Mouse (Mus musculus) MEL (cell line): ENCODE results near the gene L1cam. TPM values are rescaled to one million over a fixed set of nuclear protein-coding genes. Genes with fewer than 3 reads are reported as not detected.

Experiments used
- DNase-seq: peaks from one replicate; pipeline ENCODE4 v3.0.0; 2011; ENCODE audit warnings: low read depth, low spot score
- H3K27ac ChIP-seq: 2 replicates; pipeline ENCODE4 v1.5.1; 2012; ENCODE audit warnings: low read depth, mild to moderate bottlenecking, control low read depth, low read length, moderate library complexity; ENCODE audit not compliant: control insufficient read depth
- H3K27me3 ChIP-seq, 2 experiments: fragments of 150-350 bp in 1 of 2; sonication (generic) in 1 of 2; 2 replicates each; pipeline ENCODE4 v1.6.1; 2012; ENCODE audit warnings: low read length in 2 of 2, mild to moderate bottlenecking in 2 of 2, improper control_type of control experiment in 1 of 2, moderate library complexity in 1 of 2; ENCODE audit not compliant: insufficient read depth in 2 of 2, control insufficient read depth in 1 of 2
- H3K36me3 ChIP-seq, 2 experiments: 2 replicates each; pipeline ENCODE4 v1.6.1; 2012 to 2014; ENCODE audit warnings: low read length in 2 of 2, improper control_type of control experiment in 1 of 2, inconsistent platforms in 1 of 2, mild to moderate bottlenecking in 1 of 2; ENCODE audit not compliant: insufficient read depth in 2 of 2, control insufficient read depth in 1 of 2
- H3K4me1 ChIP-seq, 2 experiments: fragments of 150-350 bp in 1 of 2; sonication (generic) in 1 of 2; 2 replicates each; pipeline ENCODE4 v1.6.1; 2012; ENCODE audit warnings: low read length in 2 of 2, improper control_type of control experiment in 1 of 2, mild to moderate bottlenecking in 1 of 2; ENCODE audit not compliant: insufficient read depth in 2 of 2, control insufficient read depth in 1 of 2
- H3K4me3 ChIP-seq, 2 experiments: fragments of 150-350 bp in 1 of 2; sonication (generic) in 1 of 2; 2 replicates each; pipeline ENCODE4 v1.5.1; 2012; ENCODE audit warnings: low read depth in 2 of 2, low read length in 2 of 2, mild to moderate bottlenecking in 2 of 2, moderate library complexity in 2 of 2, control low read depth in 1 of 2, improper control_type of control experiment in 1 of 2; ENCODE audit not compliant: control insufficient read depth in 1 of 2, insufficient read depth in 1 of 2
- H3K79me2 ChIP-seq: 2 replicates; pipeline ENCODE4 v1.6.1; 2012; ENCODE audit warnings: mild to moderate bottlenecking, low read length, moderate library complexity; ENCODE audit not compliant: control insufficient read depth, poor library complexity, insufficient read depth
- H3K9ac ChIP-seq: 2 replicates; pipeline ENCODE4 v1.6.1; 2012; ENCODE audit warnings: low read depth, mild to moderate bottlenecking, control low read depth, low read length, moderate library complexity; ENCODE audit not compliant: control insufficient read depth, poor library complexity, severe bottlenecking
- H3K9me3 ChIP-seq: fragments of 150-350 bp; sonication (generic); replicated peaks from 2 replicates; pipeline ENCODE4 v1.6.1; 2012; ENCODE audit warnings: mild to moderate bottlenecking, low read length, improper control_type of control experiment, moderate library complexity; ENCODE audit not compliant: insufficient read depth
- BHLHE40 ChIP-seq: IDR thresholded peaks from 2 replicates; pipeline ENCODE4 v1.6.1; 2012; ENCODE audit warnings: low read depth, mild to moderate bottlenecking, inconsistent platforms, low read length, improper control_type of control experiment, borderline replicate concordance
- CHD1 ChIP-seq: IDR thresholded peaks from 2 replicates; pipeline ENCODE4 v1.6.1; 2012; ENCODE audit warnings: low read depth, mild to moderate bottlenecking, inconsistent platforms, low read length, improper control_type of control experiment
- CHD2 ChIP-seq: IDR thresholded peaks from 2 replicates; pipeline ENCODE4 v1.6.1; 2011; ENCODE audit warnings: low read length, improper control_type of control experiment
- CTCF ChIP-seq, 3 experiments: IDR thresholded peaks in 2 of 3; conservative IDR thresholded peaks in 1 of 3; 2 replicates each; pipeline ENCODE4 v1.5.1; 2011 to 2012; ENCODE audit warnings: low read length in 3 of 3, low read depth in 2 of 3, mild to moderate bottlenecking in 2 of 3, improper control_type of control experiment in 1 of 3, inconsistent platforms in 1 of 3, mixed read lengths in 1 of 3, moderate library complexity in 1 of 3; ENCODE audit not compliant: control insufficient read depth in 1 of 3, insufficient read depth in 1 of 3, poor library complexity in 1 of 3, severe bottlenecking in 1 of 3
- EP300 ChIP-seq, 2 experiments: IDR thresholded peaks; 2 replicates each; pipeline ENCODE4 v1.6.1; 2011; ENCODE audit warnings: improper control_type of control experiment in 2 of 2, low read length in 2 of 2, low read depth in 1 of 2, mild to moderate bottlenecking in 1 of 2
- KAT2A ChIP-seq: conservative IDR thresholded peaks from 2 replicates; pipeline ENCODE4 v1.6.1; 2012; ENCODE audit warnings: low read depth, low read length, improper control_type of control experiment, inconsistent platforms
- MAX ChIP-seq: IDR thresholded peaks from 2 replicates; pipeline ENCODE4 v1.6.1; 2011; ENCODE audit warnings: low read length, improper control_type of control experiment
- MAZ ChIP-seq: IDR thresholded peaks from 2 replicates; pipeline ENCODE4 v1.6.1; 2012; ENCODE audit warnings: low read depth, mild to moderate bottlenecking, inconsistent platforms, low read length, improper control_type of control experiment
- MYB ChIP-seq: IDR thresholded peaks from 2 replicates; pipeline ENCODE4 v1.6.1; 2011; ENCODE audit warnings: mild to moderate bottlenecking, low read depth, low read length, improper control_type of control experiment
- NELFE ChIP-seq: IDR thresholded peaks from 2 replicates; pipeline ENCODE4 v1.6.1; 2011; ENCODE audit warnings: low read depth, low read length, improper control_type of control experiment
- NRF1 ChIP-seq: IDR thresholded peaks from 2 replicates; pipeline ENCODE4 v1.6.1; 2014; ENCODE audit warnings: low read depth, mild to moderate bottlenecking, inconsistent platforms, low read length, improper control_type of control experiment, moderate library complexity; ENCODE audit not compliant: poor library complexity, insufficient read depth, severe bottlenecking
- POLR2A ChIP-seq, 2 experiments: IDR thresholded peaks; 2 replicates each; pipeline ENCODE4 v1.6.1; 2011 to 2012; ENCODE audit warnings: low read length in 2 of 2, mild to moderate bottlenecking in 2 of 2, control low read depth in 1 of 2, improper control_type of control experiment in 1 of 2, low read depth in 1 of 2, moderate library complexity in 1 of 2; ENCODE audit not compliant: control insufficient read depth in 1 of 2, insufficient read depth in 1 of 2, poor library complexity in 1 of 2
- POLR2AphosphoS2 ChIP-seq: IDR thresholded peaks from 2 replicates; pipeline ENCODE4 v1.6.1; 2011; ENCODE audit warnings: low read length, improper control_type of control experiment
- RAD21 ChIP-seq: IDR thresholded peaks from 2 replicates; pipeline ENCODE4 v1.6.1; 2011; ENCODE audit warnings: mild to moderate bottlenecking, low read depth, low read length, improper control_type of control experiment
- TAL1 ChIP-seq: IDR thresholded peaks from 2 replicates; pipeline ENCODE4 v1.6.1; 2012; ENCODE audit warnings: mild to moderate bottlenecking, inconsistent platforms, low read length, moderate library complexity, mixed read lengths
- TBP ChIP-seq: IDR thresholded peaks from 2 replicates; pipeline ENCODE4 v1.8.0; 2011; ENCODE audit warnings: low read depth, low read length, improper control_type of control experiment
- TCF12 ChIP-seq: IDR thresholded peaks from 2 replicates; pipeline ENCODE4 v1.6.1; 2014; ENCODE audit warnings: low read depth, mild to moderate bottlenecking, inconsistent platforms, low read length, improper control_type of control experiment, moderate library complexity
- UBTF ChIP-seq: IDR thresholded peaks from 2 replicates; pipeline ENCODE4 v1.6.1; 2012; ENCODE audit warnings: low read depth, mild to moderate bottlenecking, inconsistent platforms, low read length, improper control_type of control experiment, moderate library complexity, borderline replicate concordance; ENCODE audit not compliant: insufficient read depth
- USF2 ChIP-seq, 2 experiments: IDR thresholded peaks; 2 replicates each; pipeline ENCODE4 v1.6.1; 2011 to 2012; ENCODE audit warnings: improper control_type of control experiment in 2 of 2, low read length in 2 of 2, borderline replicate concordance in 1 of 2, inconsistent platforms in 1 of 2, low read depth in 1 of 2, mild to moderate bottlenecking in 1 of 2; ENCODE audit not compliant: insufficient read depth in 1 of 2
- ZC3H11A ChIP-seq: IDR thresholded peaks from 2 replicates; pipeline ENCODE4 v1.6.1; 2012; ENCODE audit warnings: low read depth, mild to moderate bottlenecking, inconsistent platforms, low read length, improper control_type of control experiment
- ZMIZ1 ChIP-seq: IDR thresholded peaks from 2 replicates; pipeline ENCODE4 v1.6.1; 2012; ENCODE audit warnings: low read depth, mild to moderate bottlenecking, inconsistent platforms, low read length, improper control_type of control experiment, moderate library complexity
- ZNF384 ChIP-seq: IDR thresholded peaks from 2 replicates; pipeline ENCODE4 v1.6.1; 2012; ENCODE audit warnings: low read depth, mild to moderate bottlenecking, inconsistent platforms, low read length, improper control_type of control experiment
- polyA plus RNA-seq, 2 experiments: library from polyadenylated mRNA; stranded (reverse) in 1 of 2; unstranded in 1 of 2; fragments of >175 nt in 1 of 2; fragments of >200 nt in 1 of 2; gene quantifications; 2 replicates each; pipeline versions ENCODE4 v1.2.1 to v1.2.4; 2012; ENCODE audit warnings: low replicate concordance in 2 of 2, low read depth in 1 of 2; ENCODE audit not compliant: insufficient read length in 2 of 2, insufficient read depth in 1 of 2, missing spikeins in 1 of 2
- total RNA-seq: library from RNA; depleted of rRNA; stranded (reverse); fragments of 300-350 nt; gene quantifications from 2 replicates; pipeline ENCODE4 v1.2.3, GENCODE M21; 2012; rRNA removed

Gene L1cam
- total and polyA plus RNA-seq, 3 experiments = 0.73 to 0.96 TPM; not detected in 1

DNA sequence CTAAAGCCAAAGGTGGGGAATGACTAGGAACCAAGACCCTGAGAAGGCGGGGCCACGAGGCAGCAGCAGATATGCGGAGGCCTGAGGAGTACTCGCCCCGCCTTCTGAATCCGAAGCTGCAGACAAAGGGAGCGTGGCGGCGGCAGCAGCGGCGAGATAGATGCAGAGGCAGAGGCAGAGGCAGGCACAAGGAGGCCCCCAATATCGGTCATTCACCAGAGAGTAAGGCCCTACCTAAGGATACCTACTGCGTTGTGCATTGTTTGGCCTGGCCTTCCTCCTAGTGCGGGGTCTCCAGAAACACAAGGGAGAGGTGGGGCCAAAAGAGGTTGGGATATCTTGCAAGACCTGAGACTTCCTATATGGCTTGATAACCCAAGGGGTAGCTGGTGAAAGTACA is 80.8 kb downstream of the L1cam start:
- Histone ChIP-seq H3K27ac (no peak overlapping the region), H3K9ac (no peak overlapping the region), H3K79me2 (no peaks in the 10 kb centered on the region), H3K9me3 (no peaks in the 10 kb centered on the region), H3K36me3 (peaks cover 0 to 11% of the 10 kb centered on the region in 2 experiments; a peak in 2 of 4 replicates), H3K4me1 (peaks cover 2 to 13% of the 10 kb centered on the region in 2 experiments; a peak in 3 of 4 replicates), H3K27me3 (no peaks in the 10 kb centered on the region), H3K4me3 (no peak overlapping the region)
- no peak for DNase-seq
- TF ChIP-seq UBTF = no peak
- TF ChIP-seq BHLHE40 = no peak
- TF ChIP-seq USF2 (IDR thresholded peaks at IDR 0.05; ENCODE audit: borderline replicate concordance in 1 of 2, insufficient read depth in 1 of 2, low read depth in 1 of 2, low read length in 2 of 2) = no peak
- no peak for TF ChIP-seq TCF12
- no peak for TF ChIP-seq ZMIZ1
- TF ChIP-seq POLR2A (IDR thresholded peaks at IDR 0.05; ENCODE audit: control insufficient read depth in 1 of 2, insufficient read depth in 1 of 2, low read depth in 1 of 2, low read length in 2 of 2, poor library complexity in 1 of 2) = no peak
- no peak for TF ChIP-seq RAD21
- TF ChIP-seq NELFE = no peak
- no peak for TF ChIP-seq MYB
- no peak for TF ChIP-seq NRF1
- TF ChIP-seq EP300 (IDR thresholded peaks at IDR 0.05; ENCODE audit: low read depth in 1 of 2, low read length in 2 of 2) = no peak
- no peak for TF ChIP-seq MAZ
- TF ChIP-seq POLR2AphosphoS2 = no peak

DNA sequence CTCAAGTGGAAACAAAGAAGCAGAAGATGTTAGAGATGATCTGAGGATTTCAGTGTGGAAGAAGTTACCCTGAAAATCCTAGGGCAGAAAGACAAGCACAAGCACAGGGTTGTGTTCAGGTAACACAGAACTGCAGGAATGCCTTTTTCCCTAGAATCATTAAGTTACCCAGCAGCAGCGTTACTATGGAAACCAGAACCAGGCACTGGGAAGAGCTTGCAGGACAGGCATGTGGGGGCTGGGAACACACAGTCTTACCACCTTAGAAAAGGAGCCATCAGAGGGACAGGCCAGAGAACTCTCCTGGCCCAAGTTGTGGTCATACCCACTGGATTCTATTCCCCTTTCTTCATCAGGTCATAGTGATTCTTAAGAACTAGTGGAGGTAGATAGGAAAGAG is 90.1 kb downstream of the L1cam start:
- DNase-seq = no peak
- TF ChIP-seq CHD1 (no peak), POLR2A (IDR thresholded peaks at IDR 0.05; ENCODE audit: control insufficient read depth in 1 of 2, insufficient read depth in 1 of 2, low read depth in 1 of 2, low read length in 2 of 2, poor library complexity in 1 of 2) (no peak), TAL1 (no peak), NELFE (no peak), CHD2 (no peak), TBP (no peak), USF2 (IDR thresholded peaks at IDR 0.05; ENCODE audit: borderline replicate concordance in 1 of 2, insufficient read depth in 1 of 2, low read depth in 1 of 2, low read length in 2 of 2) (no peak), MAX (no peak), CTCF (IDR thresholded peaks at IDR 0.05 in 2 of 3, conservative IDR thresholded peaks at IDR 0.05 in 1 of 3; ENCODE audit: control insufficient read depth in 1 of 3, insufficient read depth in 1 of 3, low read depth in 2 of 3, low read length in 3 of 3, poor library complexity in 1 of 3, severe bottlenecking in 1 of 3) (no peak), KAT2A (no peak), ZNF384 (no peak), RAD21 (no peak), ZC3H11A (no peak)
- TF ChIP-seq, all 39 proteins: peak for 0
- H3K79me2 ChIP-seq = no peaks in the 10 kb centered on the region

More for the DNA sequence above, 90.1 kb downstream of the L1cam start:
- Histone ChIP-seq H3K27ac (no peak overlapping the region), H3K4me1 (no peaks in the 10 kb centered on the region), H3K9me3 (no peaks in the 10 kb centered on the region), H3K27me3 (no peaks in the 10 kb centered on the region), H3K9ac (no peak overlapping the region), H3K36me3 (no peaks in the 10 kb centered on the region), H3K4me3 (no peak overlapping the region)

Other genes with a start within 250 kb of the L1cam start
- gene Pnck, start 236.0 kb downstream of the L1cam start, total RNA-seq = not detected in 2 replicates
- under 1 TPM in 1 of 2 experiments, not detected in 1; 0.11 TPM for gene Pnck, start 236.0 kb downstream of the L1cam start, polyA plus RNA-seq
- 4.9 and 5.4 TPM in 2 replicates for gene Slc6a8, start 223.0 kb downstream of the L1cam start, total RNA-seq
- 10 to 100 TPM in 1 of 2 experiments, not detected in 1; 11.9 TPM for gene Slc6a8, start 223.0 kb downstream of the L1cam start, polyA plus RNA-seq
- 156 and 164 TPM in 2 replicates for gene Bcap31, start 179.9 kb downstream of the L1cam start, total RNA-seq
- gene Bcap31, start 179.9 kb downstream of the L1cam start, polyA plus RNA-seq = 100 to 1,000 TPM in 1 of 2 experiments, not detected in 1; 214 TPM
- 4.8 and 5.4 TPM in 2 replicates for gene Abcd1, start 179.5 kb downstream of the L1cam start, total RNA-seq
- gene Abcd1, start 179.5 kb downstream of the L1cam start, polyA plus RNA-seq = 10 to 100 TPM in 1 of 2 experiments, not detected in 1; 17.3 TPM
- not detected in 2 replicates for gene Plxnb3, start 139.0 kb downstream of the L1cam start, total RNA-seq
- gene Plxnb3, start 139.0 kb downstream of the L1cam start, polyA plus RNA-seq = under 1 TPM in 1 of 2 experiments, not detected in 1; 0.10 TPM
- 0.20 and 0.31 TPM in 2 replicates for gene Srpk3, start 121.7 kb downstream of the L1cam start, total RNA-seq
- under 1 TPM in 1 of 2 experiments, not detected in 1; 0.17 TPM for gene Srpk3, start 121.7 kb downstream of the L1cam start, polyA plus RNA-seq
- gene Idh3g, start 109.2 kb downstream of the L1cam start, total RNA-seq = 232 and 248 TPM in 2 replicates
- 100 to 1,000 TPM in 1 of 2 experiments, not detected in 1; 296 TPM for gene Idh3g, start 109.2 kb downstream of the L1cam start, polyA plus RNA-seq
- 256 and 283 TPM in 2 replicates for gene Ssr4, start 109.1 kb downstream of the L1cam start, total RNA-seq
- gene Ssr4, start 109.1 kb downstream of the L1cam start, polyA plus RNA-seq = 100 to 1,000 TPM in 1 of 2 experiments, not detected in 1; 343 TPM
- 0.46 and 0.49 TPM in 2 replicates for gene Pdzd4, start 71.1 kb downstream of the L1cam start, total RNA-seq
- 1 to 10 TPM in 1 of 2 experiments, not detected in 1; 2.7 TPM for gene Pdzd4, start 71.1 kb downstream of the L1cam start, polyA plus RNA-seq
- gene Avpr2, start 4.0 kb downstream of the L1cam start, total RNA-seq = 0.10 and 0.35 TPM in 2 replicates
- gene Avpr2, start 4.0 kb downstream of the L1cam start, polyA plus RNA-seq = under 1 TPM in 1 of 2 experiments, not detected in 1; 0.49 TPM
- 9.6 and 10.3 TPM in 2 replicates for gene Arhgap4, start 25.8 kb upstream of the L1cam start, total RNA-seq
- gene Arhgap4, start 25.8 kb upstream of the L1cam start, polyA plus RNA-seq = 10 to 100 TPM in 1 of 2 experiments, not detected in 1; 24.5 TPM
- 155 and 174 TPM in 2 replicates for gene Naa10, start 25.8 kb upstream of the L1cam start, total RNA-seq
- gene Naa10, start 25.8 kb upstream of the L1cam start, polyA plus RNA-seq = 100 to 1,000 TPM; 253 to 417 TPM
- gene Renbp, start 34.7 kb upstream of the L1cam start, total RNA-seq = 18.8 and 22.7 TPM in 2 replicates
- gene Renbp, start 34.7 kb upstream of the L1cam start, polyA plus RNA-seq = 10 to 100 TPM in 1 of 2 experiments, not detected in 1; 38.0 TPM
- 53.6 and 60.0 TPM in 2 replicates for gene Hcfc1, start 70.3 kb upstream of the L1cam start, total RNA-seq
- gene Hcfc1, start 70.3 kb upstream of the L1cam start, polyA plus RNA-seq = 100 to 1,000 TPM in 1 of 2 experiments, 10 to 100 TPM in 1; 40.8 to 146 TPM
- gene Irak1, start 127.8 kb upstream of the L1cam start, total RNA-seq = 30.1 and 33.7 TPM in 2 replicates
- gene Irak1, start 127.8 kb upstream of the L1cam start, polyA plus RNA-seq = 100 to 1,000 TPM in 1 of 2 experiments, not detected in 1; 106 TPM
- not detected in 2 replicates for gene Opn1mw, start 231.4 kb upstream of the L1cam start, total RNA-seq
- not detected for gene Opn1mw, start 231.4 kb upstream of the L1cam start, polyA plus RNA-seq
- 12.5 and 16.2 TPM in 2 replicates for gene Mecp2, start 239.3 kb upstream of the L1cam start, total RNA-seq
- gene Mecp2, start 239.3 kb upstream of the L1cam start, polyA plus RNA-seq = 10 to 100 TPM in 1 of 2 experiments, not detected in 1; 20.7 TPM